Mouse (Mus musculus) Muller cell, postnatal 12 days (primary cell): Measurements from ENCODE around the gene Dpf3.

ENCODE experiments used
- DNase-seq: peaks from one replicate; pipeline ENCODE4 v3.0.0-alpha.2; 2015; ENCODE audit errors: inconsistent ontology term

The Dpf3 gene

DNA sequence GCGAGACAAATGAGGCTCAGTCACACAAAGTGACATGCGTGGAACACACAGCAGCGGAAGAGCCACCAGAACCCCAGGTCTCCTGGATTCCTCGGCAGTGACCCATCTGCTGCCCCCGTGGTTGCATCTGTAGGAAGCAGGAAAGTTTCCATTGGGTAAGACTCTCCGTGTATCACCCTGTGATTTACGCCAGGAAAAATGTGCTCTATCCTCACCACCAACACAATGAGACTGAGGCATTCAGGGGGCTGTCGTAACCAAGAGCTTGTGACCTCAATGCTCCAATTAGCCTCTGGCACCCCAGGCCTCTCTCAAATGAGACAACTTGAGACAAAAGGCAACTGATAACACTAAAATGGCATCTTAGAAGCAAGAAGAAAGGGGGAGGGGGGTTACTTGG, 192.5 kb downstream of the Dpf3 start:
- peak; percentile 84 for DNase-seq

DNA sequence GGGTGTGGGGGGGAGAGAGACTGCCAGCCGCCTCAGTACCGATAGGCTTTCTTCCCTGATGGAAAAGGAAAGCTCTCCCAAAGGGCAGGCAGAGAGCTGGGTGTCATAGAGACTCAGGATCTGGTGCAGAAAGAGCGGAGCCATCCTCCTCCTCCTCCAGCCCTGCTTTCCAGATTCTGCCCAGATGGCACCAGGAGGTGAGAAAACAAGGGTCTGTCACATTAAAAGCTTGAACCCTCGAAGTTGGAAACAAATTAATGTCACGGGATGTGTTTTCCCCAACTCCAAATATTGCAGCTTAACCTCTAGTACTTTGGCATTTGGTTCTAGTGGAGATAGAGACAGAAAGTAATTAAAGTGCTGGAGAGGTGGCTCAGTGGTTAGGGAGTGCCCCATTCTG, 195.6 kb downstream of the Dpf3 start:
- no peak for DNase-seq

DNA sequence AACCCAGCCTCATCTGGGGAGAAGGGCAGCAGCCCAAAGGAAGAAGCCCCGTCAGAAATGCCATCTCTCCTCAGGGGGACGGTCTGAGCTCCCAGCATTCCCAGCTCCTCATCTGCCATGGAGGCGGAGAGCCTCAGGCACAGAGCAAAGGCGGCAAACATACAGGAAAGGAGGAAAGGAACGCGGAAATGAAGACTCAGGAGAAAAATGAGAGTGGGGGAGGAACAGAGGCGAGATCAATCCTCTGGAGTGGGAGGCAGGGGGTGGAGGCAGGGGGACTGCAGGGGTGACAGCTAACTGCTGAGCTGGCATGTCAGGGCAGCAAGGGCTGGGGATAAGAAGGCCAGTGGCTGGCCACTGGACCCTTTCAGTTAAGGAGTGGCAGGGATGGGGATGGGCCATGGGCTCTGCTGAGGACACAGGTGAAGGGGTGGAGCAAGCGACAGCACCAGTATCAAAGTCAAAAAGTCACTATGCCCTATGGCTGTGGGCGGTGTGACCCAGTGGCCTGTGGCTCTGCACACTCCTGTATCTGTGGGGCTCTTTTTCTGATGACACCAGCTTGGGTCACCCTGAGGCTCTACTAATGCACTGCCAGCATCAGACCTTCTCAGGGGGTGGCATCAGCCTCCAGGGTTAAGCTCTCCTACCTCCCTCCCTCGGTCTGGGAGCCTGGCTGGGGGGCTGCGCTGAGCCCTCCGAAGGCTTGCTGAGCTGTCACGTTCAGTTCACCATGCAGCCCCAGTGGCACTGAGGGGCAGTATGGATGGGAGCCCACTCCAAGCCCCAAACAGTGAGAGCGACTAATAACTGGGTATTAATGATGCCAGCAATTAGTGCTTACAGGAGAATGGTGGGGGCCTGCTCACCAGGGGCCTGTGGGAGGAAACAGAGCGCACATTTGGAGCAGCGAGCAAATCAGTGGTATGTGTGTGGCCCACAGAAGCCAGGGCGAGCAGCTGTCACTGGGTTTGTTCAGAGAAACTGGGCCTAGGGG, 200.7 kb downstream of the Dpf3 start:
- peak; percentile 50 for DNase-seq

DNA sequence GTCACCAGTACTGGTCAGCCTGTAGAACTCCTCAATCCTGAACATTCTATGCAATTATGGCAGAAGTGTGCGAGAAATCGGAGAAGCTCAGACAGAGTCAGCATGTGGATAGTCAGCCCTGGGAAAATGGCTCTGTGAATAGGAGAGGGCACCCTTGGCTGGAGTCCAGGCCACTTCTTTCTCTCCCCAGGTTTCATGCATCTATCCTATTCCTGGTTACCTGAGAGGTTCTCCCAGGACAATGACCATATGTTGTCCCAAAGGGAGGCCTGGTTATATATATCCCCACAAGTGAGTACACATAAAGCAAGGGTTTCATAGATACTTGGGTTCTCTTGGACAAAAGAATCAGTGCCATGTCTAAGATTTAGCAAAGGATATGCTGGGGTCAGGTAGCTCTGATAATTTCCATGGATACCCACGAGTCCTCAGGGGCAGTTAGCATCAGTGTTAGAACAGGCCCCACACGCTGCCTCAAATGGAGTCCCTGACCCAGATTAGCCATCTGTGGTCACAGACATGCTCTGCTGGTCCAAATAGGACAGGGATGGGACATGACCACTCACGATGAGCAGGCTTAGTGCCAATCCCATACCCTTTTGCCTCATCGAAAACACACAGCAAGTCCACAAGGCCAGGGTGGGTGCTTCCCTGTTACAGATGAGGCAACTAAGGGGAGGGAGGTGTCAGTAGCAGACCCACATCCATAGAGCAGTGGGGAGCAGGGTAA, 203.8 kb downstream of the Dpf3 start:
- DNase-seq: no peak

DNA sequence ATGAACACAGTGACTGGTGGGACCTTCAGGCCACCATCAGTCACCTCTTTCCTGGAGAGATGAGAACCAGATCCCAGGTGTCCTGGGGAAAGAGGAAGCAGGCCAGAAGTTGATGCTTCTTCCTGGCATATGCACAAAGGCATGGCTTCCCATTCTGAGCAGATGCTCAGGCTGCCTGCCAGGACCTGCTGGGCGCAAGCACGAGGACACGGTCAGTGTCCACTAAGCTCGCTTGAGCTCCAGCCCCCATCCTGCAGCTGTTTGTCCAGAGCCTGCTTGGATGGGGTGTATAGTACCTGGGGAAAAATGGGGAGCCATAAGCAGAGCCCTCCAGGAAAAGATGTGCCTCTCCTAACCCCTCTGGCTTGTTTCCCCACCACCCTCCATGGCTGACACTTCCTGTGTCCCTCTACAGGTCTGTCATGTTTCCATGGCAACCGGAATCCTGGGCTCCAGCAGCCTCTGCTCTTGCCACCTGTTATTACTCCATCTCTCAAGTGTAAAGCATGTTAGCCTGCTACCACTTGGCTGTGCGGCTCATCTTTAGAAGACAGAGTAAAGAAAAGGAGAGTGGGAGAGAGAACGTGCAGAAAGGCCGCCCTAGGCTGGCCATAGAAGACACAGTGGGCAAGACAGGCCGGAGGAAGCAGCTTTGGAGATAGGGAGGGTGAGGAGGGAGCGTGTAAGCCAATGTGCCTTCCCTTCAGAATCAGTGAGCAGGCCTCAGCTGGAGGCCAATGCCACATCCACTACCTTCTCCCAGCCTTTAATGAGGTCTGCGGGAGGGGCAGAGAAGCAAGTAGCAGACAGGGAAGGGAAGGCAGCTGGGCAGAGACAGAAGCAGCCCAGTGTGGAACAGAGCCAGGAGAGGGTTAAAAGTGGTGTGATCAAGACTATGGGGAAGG, 209.7 kb downstream of the Dpf3 start:
- DNase-seq: peak; percentile 47

DNA sequence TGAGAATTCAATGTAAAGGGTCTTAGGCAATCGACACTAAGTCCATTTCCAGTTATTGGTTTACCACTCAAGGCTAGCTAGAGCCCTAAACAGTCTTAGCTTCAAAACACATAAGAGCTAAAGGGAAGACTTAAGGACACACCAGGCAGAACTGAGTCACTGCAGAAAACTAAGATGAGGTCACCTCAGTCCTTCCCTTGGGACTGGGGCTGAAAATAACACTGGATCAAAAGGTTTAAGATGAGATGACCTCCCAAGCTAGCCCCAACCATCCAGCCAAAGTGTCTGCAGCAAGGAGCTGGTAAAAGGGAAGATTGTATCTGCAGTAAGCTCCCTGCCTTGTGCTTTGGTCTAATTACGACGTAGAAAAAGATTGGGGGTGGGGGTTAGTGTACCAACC, 216.3 kb downstream of the Dpf3 start:
- DNase-seq: no peak

DNA sequence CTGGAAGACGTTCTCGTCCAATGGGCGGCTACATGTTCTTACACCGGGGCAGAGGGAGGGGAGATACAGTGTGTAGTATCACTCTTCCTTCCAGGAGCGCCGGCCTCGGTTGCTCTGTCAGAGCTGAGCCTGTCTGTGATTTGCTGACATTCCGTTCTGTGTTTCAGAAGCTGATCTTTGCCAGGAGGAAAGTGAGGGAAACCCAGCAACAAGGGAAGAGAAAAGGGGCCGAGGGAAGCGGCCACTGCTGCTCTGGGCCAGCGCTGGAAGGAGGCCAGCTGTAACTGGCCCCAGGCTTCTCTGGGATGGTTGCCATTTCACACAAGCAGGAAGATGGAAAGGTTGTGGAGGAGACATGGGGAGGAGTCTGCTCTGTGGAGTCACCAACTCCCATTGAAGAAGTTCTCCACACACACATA, 219.0 kb downstream of the Dpf3 start:
- peak; percentile 95 for DNase-seq

DNA sequence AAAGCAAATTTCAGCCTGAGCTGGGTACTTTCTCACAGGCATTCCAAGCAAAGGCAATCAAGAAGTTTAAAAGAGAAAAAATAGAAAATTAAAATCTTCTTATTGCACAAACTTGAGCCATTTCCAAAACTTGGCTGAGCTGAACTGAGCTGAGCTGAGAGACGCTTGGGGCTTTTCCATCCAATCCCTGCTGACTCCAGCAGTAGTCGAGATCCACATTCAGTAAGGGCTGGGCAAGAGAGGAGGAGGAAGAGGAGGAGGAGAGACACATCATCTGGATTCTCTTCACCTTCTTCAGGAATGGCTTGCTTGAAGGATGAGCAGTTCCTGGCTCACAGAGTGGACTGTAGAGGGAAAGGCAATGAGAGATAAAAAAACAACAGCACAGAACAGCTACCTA, 227.0 kb downstream of the Dpf3 start:
- DNase-seq: no peak

DNA sequence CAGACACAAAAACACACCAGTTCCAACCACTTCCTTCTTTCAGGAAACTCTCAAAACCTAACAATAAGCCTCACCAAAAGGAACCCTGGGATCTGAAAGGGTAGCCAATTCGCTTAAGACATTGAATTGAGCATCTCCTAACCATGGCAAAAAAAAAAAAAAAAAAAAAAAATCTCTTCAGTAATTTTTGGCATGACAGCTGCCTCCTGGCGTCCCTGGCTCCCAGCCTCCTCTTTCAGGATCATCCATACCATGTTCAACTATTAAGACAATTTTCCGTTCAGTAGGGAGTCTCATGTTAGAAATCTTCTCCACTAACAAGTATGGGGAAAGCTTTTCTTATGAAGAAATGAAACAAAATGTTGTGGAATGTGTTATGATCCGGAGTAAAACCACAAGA, 233.1 kb downstream of the Dpf3 start:
- DNase-seq: no peak

DNA sequence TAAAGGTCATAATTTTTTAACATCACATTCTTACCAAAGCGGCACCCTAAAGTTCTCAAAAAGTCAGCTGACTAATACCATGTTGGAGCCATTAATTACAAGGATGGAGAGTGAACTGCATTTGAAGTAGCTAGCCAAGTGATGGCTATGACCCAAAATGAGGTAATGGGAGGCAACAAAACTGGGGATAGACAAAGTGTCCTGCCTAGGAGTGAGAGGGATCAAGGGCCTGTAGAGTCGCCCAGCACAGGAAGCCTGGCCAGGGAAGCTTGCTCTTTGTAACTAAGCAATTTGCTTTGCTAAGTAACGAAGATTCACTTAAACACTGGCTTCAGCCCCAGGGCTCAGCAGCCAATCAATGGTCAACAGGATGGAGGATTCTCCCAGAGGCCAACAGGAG, 238.4 kb downstream of the Dpf3 start:
- DNase-seq: peak; percentile 30

DNA sequence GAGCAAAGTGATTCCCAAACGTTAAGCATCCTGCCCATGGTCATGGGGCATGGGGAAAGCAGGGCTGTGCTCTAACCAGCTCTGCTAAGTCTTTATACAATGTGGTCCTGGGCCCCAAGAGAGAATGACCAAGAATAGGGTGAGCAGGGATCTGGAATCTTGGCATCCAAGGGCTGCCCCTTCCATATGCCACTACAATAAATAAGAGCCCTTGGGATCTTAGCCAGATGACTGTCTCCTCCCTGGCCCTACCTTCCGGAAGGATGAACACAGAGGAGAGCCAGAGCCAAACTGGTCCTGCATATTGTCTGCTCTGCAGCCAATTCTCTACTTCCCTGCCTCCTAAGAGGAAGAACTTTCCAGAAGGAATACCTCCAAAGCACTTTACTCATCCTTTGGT, 238.9 kb downstream of the Dpf3 start:
- no peak for DNase-seq

DNA sequence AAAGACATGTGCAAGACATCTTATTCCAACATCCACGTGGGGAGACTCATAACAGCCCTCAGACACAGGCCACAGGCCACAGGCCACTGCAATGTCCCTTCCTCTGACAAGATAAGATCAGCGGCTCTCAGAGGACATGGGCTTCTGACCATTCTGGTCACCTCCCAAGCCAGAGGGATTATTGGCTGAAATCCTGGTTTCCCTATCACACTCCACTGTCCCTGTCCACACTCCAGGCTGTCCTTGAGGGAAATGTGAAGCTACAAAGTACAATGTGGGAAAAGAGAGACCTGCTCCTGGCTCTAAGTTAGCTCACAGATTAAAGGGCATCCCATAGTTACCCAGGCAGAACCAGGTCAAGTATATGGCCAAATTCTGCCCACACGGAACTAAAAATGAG, 239.8 kb downstream of the Dpf3 start:
- no peak for DNase-seq

DNA sequence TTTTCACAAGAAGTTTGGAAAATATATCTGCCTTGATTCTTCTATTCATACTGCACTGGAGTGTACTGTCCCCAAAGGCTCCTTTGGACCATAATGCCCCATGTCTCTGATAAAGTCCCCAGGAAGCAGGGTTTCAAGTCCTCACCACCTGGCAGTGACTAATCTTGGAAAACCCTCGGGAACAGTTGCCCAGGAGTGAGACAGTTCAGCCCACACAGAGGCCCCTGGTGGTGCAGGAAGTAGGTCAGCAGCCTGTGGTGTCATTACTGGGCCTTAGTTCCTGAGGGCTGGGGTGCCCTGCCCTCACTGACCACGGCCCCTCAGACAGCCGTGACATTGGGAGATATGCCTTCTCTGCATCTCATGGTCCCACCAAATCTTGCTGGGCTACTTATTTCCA, 246.5 kb downstream of the Dpf3 start:
- DNase-seq: peak; percentile 89

DNA sequence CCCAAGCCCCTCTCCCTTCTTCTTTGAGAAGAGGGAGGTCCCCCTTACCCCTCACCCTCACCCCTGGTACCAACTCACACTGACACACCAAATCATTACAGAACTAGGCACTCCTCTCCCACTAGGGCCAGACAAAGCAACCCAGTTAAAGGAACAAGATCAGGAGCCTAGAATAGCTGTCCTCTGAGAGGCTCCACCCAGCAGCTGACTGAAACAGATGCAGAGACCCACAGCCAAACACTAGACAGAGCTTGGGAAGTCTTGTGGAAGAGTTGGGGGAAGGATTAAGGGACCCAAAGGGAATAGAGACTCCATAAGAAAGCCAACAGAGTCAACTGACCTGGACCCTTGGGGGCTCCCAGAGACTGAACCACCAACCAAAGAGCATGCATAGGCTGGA, 246.9 kb downstream of the Dpf3 start:
- peak; percentile 9 for DNase-seq

DNA sequence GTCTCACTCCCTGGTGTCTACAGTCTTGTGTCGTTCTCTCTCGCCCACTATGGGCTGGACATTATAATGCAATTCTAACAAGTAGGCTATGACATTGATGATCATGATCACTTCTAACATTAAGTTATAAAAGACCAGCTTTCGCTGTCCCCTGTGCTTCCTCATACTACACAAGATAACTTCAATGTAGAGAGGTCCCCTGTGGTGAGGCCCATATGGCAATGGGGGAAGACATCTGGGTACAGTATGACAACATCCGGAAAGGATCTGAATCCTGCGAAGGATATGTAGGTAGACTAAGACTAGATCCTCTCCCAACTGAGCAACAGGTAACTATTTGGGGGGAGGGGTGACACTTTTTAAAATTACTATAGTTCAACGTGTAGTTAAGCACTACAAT, 251.7 kb downstream of the Dpf3 start:
- DNase-seq: no peak

DNA sequence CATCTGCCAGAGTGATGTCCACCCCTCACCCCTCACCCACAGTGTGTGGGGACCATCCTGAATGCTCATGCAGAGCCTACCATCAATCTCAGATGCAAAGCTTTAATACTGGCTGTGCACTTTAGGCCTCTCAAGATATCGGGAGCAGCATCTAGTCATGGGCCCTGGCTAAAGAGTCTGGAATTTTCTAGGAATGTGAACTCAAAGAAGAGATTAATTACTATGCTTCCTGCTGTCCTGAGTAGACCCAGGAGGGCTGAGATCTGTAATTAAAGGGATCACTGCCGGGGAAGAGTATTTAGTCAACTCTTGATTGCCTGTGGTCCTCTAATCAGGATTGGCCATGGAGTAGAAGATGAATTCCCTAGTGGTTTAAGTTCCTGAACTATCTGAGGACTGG, 252.5 kb downstream of the Dpf3 start:
- DNase-seq: peak; percentile 68

DNA sequence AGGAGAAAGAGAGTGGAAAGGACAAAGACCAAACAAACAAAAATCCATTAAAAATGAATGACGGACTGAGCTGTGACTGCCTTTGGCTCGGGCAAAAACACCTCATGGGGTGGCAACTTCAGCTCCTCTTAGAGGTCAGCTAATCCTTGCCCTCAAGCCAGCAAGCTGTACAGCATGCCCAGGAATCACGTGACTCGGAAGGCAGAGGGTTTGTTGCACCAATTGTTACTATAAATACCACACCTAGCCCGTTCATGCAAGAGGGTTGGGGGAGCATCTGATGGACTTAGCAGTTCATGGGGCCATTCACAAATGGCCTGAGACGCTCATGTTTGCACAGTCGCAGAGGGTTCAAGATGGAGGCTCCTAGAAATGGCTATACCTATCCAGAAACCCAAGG, 253.9 kb downstream of the Dpf3 start:
- no peak for DNase-seq

DNA sequence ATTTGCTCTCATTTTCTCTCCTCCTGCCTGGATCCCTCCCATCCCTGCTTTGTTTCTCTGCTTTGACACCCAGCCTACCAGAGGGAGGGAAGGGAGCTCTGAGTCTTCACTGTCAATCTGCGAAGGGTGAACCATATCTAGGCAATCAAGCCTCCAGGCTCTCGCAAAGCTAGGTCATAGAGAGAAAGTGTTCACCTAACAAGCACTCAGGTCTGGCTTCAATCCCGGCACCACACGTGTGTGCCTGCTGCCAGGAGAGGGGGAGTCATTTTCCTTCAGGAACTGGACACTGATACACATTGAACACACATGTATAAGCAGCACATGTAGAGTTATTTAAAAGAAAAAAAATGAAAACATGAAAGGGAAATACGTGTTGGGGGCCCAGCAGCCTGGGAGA, 254.6 kb downstream of the Dpf3 start:
- DNase-seq: no peak

DNA sequence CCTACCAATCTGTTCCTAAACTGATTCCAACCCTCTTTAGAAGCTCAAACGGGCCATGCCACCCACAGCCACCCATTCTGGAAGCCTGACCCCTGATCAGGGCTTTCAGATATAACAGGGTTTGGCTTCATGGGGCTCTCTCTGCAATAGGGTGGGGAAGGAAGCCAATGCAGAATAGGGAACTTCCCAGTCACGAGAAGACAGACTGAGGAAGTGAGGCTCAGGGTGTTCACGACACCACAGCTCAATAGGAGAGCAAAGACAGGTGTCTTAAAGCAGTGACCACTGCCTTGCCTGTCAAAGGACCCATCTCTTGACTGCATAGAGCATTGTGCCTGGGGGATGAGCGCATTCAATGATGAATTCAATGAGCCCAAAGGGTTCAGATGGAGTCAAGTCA, 256.3 kb downstream of the Dpf3 start:
- DNase-seq: no peak

DNA sequence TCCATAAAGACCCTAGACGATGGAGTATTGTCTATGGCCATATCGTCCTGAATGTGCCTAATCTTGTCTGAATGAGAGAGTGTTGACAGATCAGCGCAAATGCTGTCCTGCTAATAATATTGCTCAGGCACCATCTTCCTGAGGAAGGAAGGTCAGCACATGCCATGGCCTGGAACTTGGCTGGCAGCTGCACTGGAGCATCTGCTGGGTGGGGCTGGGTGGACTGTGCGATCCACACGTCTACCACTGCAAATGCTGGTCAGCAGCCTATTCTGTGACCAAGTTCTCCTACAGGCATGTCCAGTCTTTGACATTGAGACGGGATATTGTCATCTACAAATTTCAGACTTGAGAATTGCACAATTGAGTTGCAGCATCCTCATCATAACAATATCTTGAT, 257.8 kb downstream of the Dpf3 start:
- no peak for DNase-seq

DNA sequence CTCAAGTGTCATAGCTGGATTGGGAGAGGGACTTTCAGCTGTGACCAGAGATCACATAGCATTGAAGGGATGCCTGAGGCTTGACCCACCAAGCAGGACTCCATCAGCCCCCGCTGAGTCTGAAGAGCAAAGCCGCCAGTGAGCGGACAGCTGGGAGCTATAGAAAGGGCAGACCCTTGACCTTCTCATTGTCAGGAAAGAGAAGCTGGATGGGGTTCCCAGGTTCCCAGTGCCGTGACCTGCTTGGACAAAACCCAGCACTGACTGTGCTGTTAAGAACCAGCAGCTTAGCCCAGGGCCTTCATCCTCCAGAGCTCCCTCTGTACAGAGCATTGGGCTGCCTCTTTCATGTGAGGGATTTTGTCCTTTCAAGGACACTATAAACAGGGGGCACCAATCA, 260.5 kb downstream of the Dpf3 start:
- no peak for DNase-seq

DNA sequence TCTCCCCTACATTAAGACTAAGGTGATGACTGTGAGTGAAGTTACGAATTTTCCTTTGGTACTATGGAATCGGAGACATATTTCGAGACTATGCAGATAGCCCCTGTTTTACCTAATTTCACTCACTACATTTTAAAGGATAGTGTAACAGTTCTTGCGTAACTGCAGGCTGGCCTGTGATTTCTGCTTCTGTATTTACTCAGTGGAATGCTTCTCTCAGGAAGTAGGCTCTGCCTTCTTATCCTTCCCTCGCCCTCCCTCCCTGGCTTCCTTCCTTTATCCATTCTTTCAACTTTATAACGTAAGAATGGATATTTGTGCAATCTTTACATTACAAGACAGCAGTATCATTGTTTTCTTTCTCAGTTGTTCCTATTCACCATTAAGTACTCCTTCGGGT, 266.6 kb downstream of the Dpf3 start:
- no peak for DNase-seq
